Mouse (Mus musculus): ENCODE data around the gene Dock6. TPM values are rescaled to one million over a fixed set of nuclear protein-coding genes. Genes with fewer than 3 reads are reported as not detected.
"Not testable (repeated sequence)": the region's sequence is repeated elsewhere in the genome, so short reads cannot be mapped to it uniquely, and the experiment has no call there.

The Dock6 gene
- 21.6 and 24.4 TPM in 2 replicates for polyA plus RNA-seq (2016; fragmentation: Nextera tagmentation; extraction: Ambion mirVana)

GRCm38 (mm10) chr9:21852128-21853091, at the start of gene Dock6:
TSS of gene Dock6 (minus strand) at chr9:21852635.
- WGBS: under 1% methylated on average over 65 of the region's 68 CpGs
- H3K9ac ChIP-seq: peak within 1 kb of the TSS; percentile 65
- H3K27me3 ChIP-seq: no peaks in the 10 kb centered on the region; the same call in 1 of the 2 replicates
- H3K4me3 ChIP-seq: peak within 1 kb of the TSS; percentile 56
- H3K9me3 ChIP-seq (replicated peaks): no peaks in the 10 kb centered on the region
- peak within 1 kb of the TSS; percentile 30 for H3K27ac ChIP-seq
- peak within 1 kb of the TSS; percentile 59 for H3K4me2 ChIP-seq (replicated peaks)
- no peaks in the 10 kb centered on the region for H3K36me3 ChIP-seq
- H3K4me1 ChIP-seq: peaks cover 26% of the 10 kb centered on the region
- ATAC-seq (ENCODE audit: low FRiP score): peak; percentile 89

DNA sequence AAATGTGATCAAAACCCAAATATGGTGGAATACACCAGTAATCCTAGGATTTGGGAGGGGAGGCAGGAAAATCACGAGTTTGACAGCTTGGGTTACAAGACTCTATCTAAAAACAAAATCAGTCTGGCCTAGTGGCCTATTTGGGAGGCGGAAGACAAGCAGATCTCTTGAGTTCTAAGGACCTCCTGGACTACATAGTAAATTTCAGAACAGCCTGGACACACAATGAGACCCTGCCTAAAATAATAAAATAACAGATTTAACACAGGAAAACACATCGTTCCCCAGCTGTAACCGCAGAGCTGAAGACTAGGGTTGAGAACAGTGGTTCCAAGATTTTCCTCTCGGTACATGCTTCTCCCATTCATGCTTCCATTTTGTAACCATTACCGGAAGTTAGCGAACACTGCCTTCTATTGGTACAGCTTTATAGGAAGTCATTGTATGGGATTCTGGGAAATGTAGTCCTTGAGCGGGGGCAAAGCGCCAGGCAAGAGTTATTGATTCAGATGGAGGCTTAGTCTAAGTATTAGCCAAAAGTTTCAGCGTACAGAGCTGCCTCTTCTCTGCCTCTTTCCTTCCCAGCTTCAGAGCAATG, 48.9 kb upstream of the Dock6 start:
- Histone ChIP-seq H3K27me3 (peaks cover 17% of the 10 kb centered on the region), H3K4me3 (peak overlapping the region; percentile 42), H3K4me2 (replicated peaks) (peak overlapping the region; percentile 53), H3K4me1 (no peaks in the 10 kb centered on the region; the same call in 1 of the 2 replicates), H3K9me3 (replicated peaks) (no peaks in the 10 kb centered on the region), H3K9ac (no peak overlapping the region; the same call in 1 of the 2 replicates), H3K36me3 (no peaks in the 10 kb centered on the region), H3K27ac (no peak overlapping the region)
- 16% methylated on average over 10 of the region's 10 CpGs for WGBS
- peak; percentile 82 for ATAC-seq (ENCODE audit: low FRiP score)

- Histone ChIP-seq H3K27ac (no peak overlapping the region), H3K4me3 (no peak overlapping the region), H3K9me3 (replicated peaks) (no peaks in the 10 kb centered on the region), H3K4me1 (no peaks in the 10 kb centered on the region), H3K27me3 (no peaks in the 10 kb centered on the region), H3K4me2 (replicated peaks) (no peak overlapping the region), H3K36me3 (no peaks in the 10 kb centered on the region), H3K9ac (no peak overlapping the region)
- ATAC-seq (ENCODE audit: low FRiP score): no peak
- 71% methylated on average over 3 of the region's 3 CpGs for WGBS
Measured at GRCm38 (mm10) chr9:21889229-21889628, 36.8 kb upstream of the Dock6 start.

DNA sequence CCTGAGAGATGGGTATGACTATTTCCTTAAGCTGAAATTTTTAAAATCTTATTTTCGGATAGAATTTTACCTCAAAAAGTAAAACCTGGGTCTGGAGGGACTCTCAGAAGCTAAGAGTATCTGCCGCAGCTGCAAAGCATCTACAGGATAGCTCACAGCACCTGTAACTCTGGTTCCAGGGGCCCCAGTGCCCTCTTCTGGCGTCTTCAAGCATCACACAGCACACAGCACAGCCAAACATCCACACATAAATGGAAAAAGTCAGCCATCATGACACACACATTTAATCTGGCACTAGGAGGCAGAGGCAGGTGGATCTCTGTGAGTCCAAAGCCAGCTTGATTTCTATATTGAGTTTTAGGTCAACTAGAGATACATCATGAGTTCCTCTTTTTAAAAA, 24.2 kb upstream of the Dock6 start:
- no peak for ATAC-seq (ENCODE audit: low FRiP score)
- Histone ChIP-seq H3K9me3 (replicated peaks) (0 out of 2 replicates have a peak, but pooled peaks cover 3% of the 10 kb centered on the region), H3K9ac (no peak overlapping the region), H3K4me3 (no peak overlapping the region), H3K4me2 (replicated peaks) (no peak overlapping the region), H3K36me3 (no peaks in the 10 kb centered on the region), H3K4me1 (no peaks in the 10 kb centered on the region), H3K27ac (no peak overlapping the region), H3K27me3 (no peaks in the 10 kb centered on the region)
- WGBS: 59% methylated on average over 3 of the region's 3 CpGs

DNA sequence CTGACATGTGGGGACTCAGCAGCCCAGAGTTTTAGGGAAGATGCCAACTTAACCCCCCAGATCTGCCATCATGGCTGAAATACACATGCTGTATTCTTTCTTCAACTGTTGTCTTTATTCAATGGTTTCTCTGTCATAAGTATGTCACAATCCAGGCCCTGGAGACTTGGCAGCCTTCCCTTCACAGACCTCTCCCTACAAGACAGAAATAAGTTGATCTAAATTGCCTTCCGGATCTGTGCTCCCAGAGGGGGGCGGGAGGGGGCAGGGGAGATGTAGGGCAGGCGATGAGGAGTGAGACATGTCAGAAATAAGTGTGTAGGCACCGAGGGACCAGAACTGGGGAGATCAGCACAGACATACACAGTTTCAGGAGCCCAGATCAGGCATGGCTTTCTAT, 19.8 kb upstream of the Dock6 start:
- Histone ChIP-seq H3K27ac (no peak overlapping the region), H3K9me3 (replicated peaks) (0 out of 2 replicates have a peak, but pooled peaks cover 3% of the 10 kb centered on the region), H3K4me3 (no peak overlapping the region), H3K4me2 (replicated peaks) (no peak overlapping the region), H3K9ac (no peak overlapping the region), H3K4me1 (no peaks in the 10 kb centered on the region; the same call in 1 of the 2 replicates), H3K27me3 (no peaks in the 10 kb centered on the region), H3K36me3 (no peaks in the 10 kb centered on the region)
- 70% methylated on average over 4 of the region's 4 CpGs for WGBS
- ATAC-seq (ENCODE audit: low FRiP score): no peak

DNA sequence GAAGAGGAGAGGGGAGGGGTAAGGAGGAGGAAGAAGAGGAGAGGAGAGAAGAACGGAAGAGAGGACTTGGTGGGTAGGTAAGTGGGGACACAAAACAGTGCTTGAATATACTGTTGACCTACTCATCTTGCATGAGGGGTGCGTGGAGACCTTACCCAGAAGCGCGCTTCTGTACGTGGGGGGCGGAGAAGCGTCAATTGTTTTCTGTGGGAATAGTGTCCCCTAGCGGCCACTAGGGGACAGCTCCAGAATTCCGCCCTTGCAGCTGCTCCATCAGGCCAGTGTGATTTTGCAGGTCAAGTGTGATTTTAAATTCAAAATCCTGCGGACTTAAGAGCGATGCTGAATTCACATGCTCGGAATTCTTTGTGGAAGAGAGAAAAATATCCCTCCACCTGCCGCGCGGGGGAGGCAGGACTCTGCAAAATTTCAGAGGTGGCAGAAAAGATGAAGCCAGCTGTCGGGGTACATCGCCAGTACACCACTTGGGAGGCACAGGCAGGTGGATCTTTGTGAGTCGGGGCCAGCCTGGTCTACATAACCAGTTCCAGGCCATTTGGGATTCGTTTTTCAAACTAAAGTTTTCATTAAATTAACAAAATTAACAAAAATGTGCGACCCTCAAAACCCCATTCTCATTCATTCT, 18.6 kb upstream of the Dock6 start:
- Histone ChIP-seq H3K36me3 (no peaks in the 10 kb centered on the region), H3K4me1 (no peaks in the 10 kb centered on the region; the same call in 1 of the 2 replicates), H3K4me3 (no peak overlapping the region), H3K9ac (no peak overlapping the region), H3K27ac (no peak overlapping the region), H3K9me3 (replicated peaks) (no peaks in the 10 kb centered on the region), H3K4me2 (replicated peaks) (peak overlapping the region; percentile 35), H3K27me3 (no peaks in the 10 kb centered on the region)
- 17% methylated on average over 20 of the region's 20 CpGs for WGBS
- 0 out of 2 replicates have a peak, but pooled peaks have one; percentile 22 for ATAC-seq (ENCODE audit: low FRiP score)

GRCm38 (mm10) chr9:21869290-21869689, 16.9 kb upstream of the Dock6 start:
- H3K27ac ChIP-seq; H3K4me2 ChIP-seq (replicated peaks); H3K36me3 ChIP-seq; H3K4me3 ChIP-seq; H3K4me1 ChIP-seq; H3K9ac ChIP-seq; H3K27me3 ChIP-seq; ATAC-seq (ENCODE audit: low FRiP score); H3K9me3 ChIP-seq (replicated peaks): not testable (repeated sequence)
- 62% methylated on average over 7 of the region's 7 CpGs for WGBS

GRCm38 (mm10) chr9:21867726-21868125, 15.3 kb upstream of the Dock6 start:
- Histone ChIP-seq H3K9ac (no peak overlapping the region; the same call in 1 of the 2 replicates), H3K36me3 (no peaks in the 10 kb centered on the region), H3K27ac (no peak overlapping the region), H3K27me3 (peaks cover 3% of the 10 kb centered on the region; the same call in 1 of the 2 replicates), H3K4me1 (no peaks in the 10 kb centered on the region; the same call in 1 of the 2 replicates), H3K4me2 (replicated peaks) (no peak overlapping the region), H3K4me3 (no peak overlapping the region), H3K9me3 (replicated peaks) (no peaks in the 10 kb centered on the region)
- WGBS: 72% methylated on average over 3 of the region's 3 CpGs
- no peak for ATAC-seq (ENCODE audit: low FRiP score)

- no peak overlapping the region for H3K27ac ChIP-seq
- H3K4me1 ChIP-seq: no peaks in the 10 kb centered on the region; the same call in 1 of the 2 replicates
- 64% methylated on average over 2 of the region's 2 CpGs for WGBS
- H3K27me3 ChIP-seq: peaks cover 3% of the 10 kb centered on the region; the same call in 1 of the 2 replicates
- H3K9ac ChIP-seq: no peak overlapping the region
- no peaks in the 10 kb centered on the region for H3K36me3 ChIP-seq
- no peaks in the 10 kb centered on the region for H3K9me3 ChIP-seq (replicated peaks)
- H3K4me2 ChIP-seq (replicated peaks): no peak overlapping the region
- H3K4me3 ChIP-seq: no peak overlapping the region
- ATAC-seq (ENCODE audit: low FRiP score): no peak
Measured at GRCm38 (mm10) chr9:21866641-21867040, 14.2 kb upstream of the Dock6 start.

DNA sequence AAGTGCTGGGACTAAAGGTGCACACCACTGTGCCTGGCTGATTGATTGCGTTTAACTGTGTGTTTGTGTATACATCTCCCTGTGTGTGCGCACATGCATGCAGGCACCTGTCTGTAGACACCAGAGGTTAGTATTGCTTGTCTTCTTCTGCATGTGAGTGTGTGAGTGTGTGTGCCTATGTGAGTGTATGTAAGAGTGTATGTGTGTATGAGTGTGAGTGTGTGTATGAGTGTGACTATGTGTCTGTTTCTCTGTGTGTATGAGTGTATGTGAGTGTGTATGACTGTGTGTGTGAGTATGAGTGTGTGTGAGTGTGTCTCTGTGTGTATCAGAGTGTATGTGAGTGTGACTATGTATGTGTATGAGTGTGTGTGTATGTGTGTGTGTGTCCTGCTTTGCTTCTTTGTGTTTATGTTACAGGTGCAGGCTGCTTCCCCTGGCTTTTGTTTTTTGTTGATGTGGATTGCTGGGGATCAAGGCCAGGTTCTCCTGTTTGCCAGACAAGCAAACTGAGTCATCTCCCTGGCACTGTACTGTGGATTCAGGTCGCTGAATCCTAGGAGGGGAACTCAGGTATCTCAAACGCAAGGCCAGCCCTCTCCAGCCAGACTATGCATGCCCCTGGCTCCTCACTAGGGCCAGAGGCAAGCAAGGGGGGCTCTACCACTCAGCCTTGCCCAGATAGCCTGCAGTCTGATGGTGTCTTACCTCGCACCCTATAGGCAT, 13.4 kb upstream of the Dock6 start:
- H3K27me3 ChIP-seq: peaks cover 3% of the 10 kb centered on the region; the same call in 1 of the 2 replicates
- H3K9ac ChIP-seq: no peak overlapping the region
- H3K9me3 ChIP-seq (replicated peaks): no peaks in the 10 kb centered on the region
- H3K4me1 ChIP-seq: no peaks in the 10 kb centered on the region; the same call in 1 of the 2 replicates
- no peaks in the 10 kb centered on the region for H3K36me3 ChIP-seq
- no peak overlapping the region for H3K4me3 ChIP-seq
- 72% methylated on average over 5 of the region's 5 CpGs for WGBS
- no peak for ATAC-seq (ENCODE audit: low FRiP score)
- no peak overlapping the region for H3K27ac ChIP-seq
- no peak overlapping the region for H3K4me2 ChIP-seq (replicated peaks)

DNA sequence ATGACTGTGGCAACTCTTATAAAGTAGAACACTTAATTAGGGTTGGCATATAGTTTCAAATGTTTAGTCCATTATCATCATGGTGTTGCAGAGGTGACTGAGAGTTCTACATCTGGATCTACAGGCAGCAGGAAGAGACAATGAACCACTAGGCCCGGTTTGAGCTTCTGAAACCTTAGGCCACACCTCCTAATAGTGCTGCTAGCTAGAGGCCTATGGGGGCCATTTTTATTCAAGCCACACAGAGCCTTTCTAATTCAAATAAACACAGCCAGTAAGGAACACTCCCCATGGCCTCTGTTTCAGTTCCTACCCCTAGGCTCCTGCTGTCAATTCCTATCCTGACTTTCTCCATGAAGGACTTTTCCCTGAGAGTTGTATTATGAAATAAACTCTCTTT, 9.7 kb upstream of the Dock6 start:
- Histone ChIP-seq H3K36me3 (no peaks in the 10 kb centered on the region), H3K27ac (no peak overlapping the region), H3K4me2 (replicated peaks) (no peak overlapping the region), H3K4me1 (no peaks in the 10 kb centered on the region), H3K4me3 (no peak overlapping the region), H3K9me3 (replicated peaks) (no peaks in the 10 kb centered on the region), H3K27me3 (peaks cover 3% of the 10 kb centered on the region; the same call in 1 of the 2 replicates), H3K9ac (no peak overlapping the region)
- no peak for ATAC-seq (ENCODE audit: low FRiP score)
- 100% methylated on average over 1 of the region's 1 CpGs for WGBS
